Mouse (Mus musculus) limb, embryonic 15.5 days (tissue): ENCODE data around the gene Slc31a2. TPM values are rescaled to one million over a fixed set of nuclear protein-coding genes. Genes with fewer than 3 reads are reported as not detected.

ENCODE experiments used
- ATAC-seq: fragments of 200-750 bp; cut with Nextera tagmentation; 2 replicates; pipeline ENCODE4 v1.8.0; 2017; ENCODE audit warnings: low read depth, moderate TSS enrichment; ENCODE audit not compliant: insufficient number of reproducible peaks, low FRiP score, low TSS enrichment
- H3K27ac ChIP-seq: fragments of 300-500 bp; sonication (generic); 2 replicates; pipeline ENCODE4 v1.5.1; 2015; ENCODE audit warnings: moderate library complexity, mild to moderate bottlenecking, inconsistent platforms
- H3K27me3 ChIP-seq: fragments of 300-500 bp; sonication (generic); 2 replicates; pipeline ENCODE4 v1.6.1; 2015; ENCODE audit warnings: inconsistent platforms
- H3K36me3 ChIP-seq: fragments of 300-500 bp; sonication (generic); 2 replicates; pipeline ENCODE4 v1.6.1; 2015; ENCODE audit warnings: inconsistent platforms
- H3K4me1 ChIP-seq: fragments of 300-500 bp; sonication (generic); 2 replicates; pipeline ENCODE4 v1.6.1; 2015; ENCODE audit warnings: inconsistent platforms
- H3K4me2 ChIP-seq: fragments of 300-500 bp; sonication (generic); 2 replicates; pipeline ENCODE4 v1.6.1; 2015; ENCODE audit warnings: mild to moderate bottlenecking, inconsistent platforms
- H3K4me3 ChIP-seq: fragments of 300-500 bp; sonication (generic); 2 replicates; pipeline ENCODE4 v1.5.1; 2015; ENCODE audit warnings: mild to moderate bottlenecking, inconsistent platforms
- H3K9ac ChIP-seq: fragments of 300-500 bp; sonication (generic); 2 replicates; pipeline ENCODE4 v1.6.1; 2015; ENCODE audit warnings: inconsistent platforms
- H3K9me3 ChIP-seq: fragments of 300-500 bp; sonication (generic); 2 replicates; pipeline ENCODE4 v1.6.1; 2016; ENCODE audit warnings: inconsistent platforms
- WGBS: fragments of 180-500 bp; shearing (Covaris S2); methylation state at CpG from one replicate; pipeline ENCODE4 v1.1.7; 2015; 5-methylcytosine and 5-hydroxymethylcytosine counted together
- polyA plus RNA-seq: library from polyadenylated mRNA; unstranded; fragments of >200 nt; fragmentation: Nextera tagmentation; extraction: Ambion mirVana; gene quantifications from 2 replicates; pipeline ENCODE4 v1.2.1, GENCODE M21; 2015

The Slc31a2 gene
- polyA plus RNA-seq, 1 experiment from 2014 or later = 49.7 TPM

GRCm38 (mm10) chr4:62285576-62285975 is 23.2 kb downstream of the Slc31a2 start:
- no peak for ATAC-seq
- H3K27ac ChIP-seq = no peak overlapping the region
- H3K4me3 ChIP-seq = no peak overlapping the region
- H3K4me1 ChIP-seq = peaks cover 12% of the 10 kb centered on the region
- 68% methylated on average over 8 of the region's 8 CpGs for WGBS
- H3K27me3 ChIP-seq = no peaks in the 10 kb centered on the region
- H3K9ac ChIP-seq = no peak overlapping the region
- H3K36me3 ChIP-seq = peaks cover 5% of the 10 kb centered on the region; the same call in 1 of the 2 replicates
- no peaks in the 10 kb centered on the region for H3K9me3 ChIP-seq
- H3K4me2 ChIP-seq = peak overlapping the region; percentile 76; the same call in 1 of the 2 replicates

- ATAC-seq = peak; percentile 78
- peak overlapping the region; percentile 83 for H3K27ac ChIP-seq
- H3K36me3 ChIP-seq = peaks cover 5% of the 10 kb centered on the region; the same call in 1 of the 2 replicates
- peak overlapping the region; percentile 64 for H3K9ac ChIP-seq
- under 1% methylated on average over 55 of the region's 55 CpGs for WGBS
- H3K4me1 ChIP-seq = peaks cover 12% of the 10 kb centered on the region
- no peaks in the 10 kb centered on the region for H3K27me3 ChIP-seq
- H3K9me3 ChIP-seq = no peaks in the 10 kb centered on the region
- H3K4me2 ChIP-seq = peak overlapping the region; percentile 76
- peak overlapping the region; percentile 81 for H3K4me3 ChIP-seq
These were observed 24.1 kb downstream of the Slc31a2 start for GRCm38 (mm10) chr4:62286257-62286991.

GRCm38 (mm10) chr4:62286992-62287900 is 24.9 kb downstream of the Slc31a2 start:
- Histone ChIP-seq H3K36me3 (peaks cover 5% of the 10 kb centered on the region; the same call in 1 of the 2 replicates), H3K4me1 (peaks cover 12% of the 10 kb centered on the region), H3K27me3 (no peaks in the 10 kb centered on the region), H3K27ac (peak overlapping the region; percentile 83; the same call in 1 of the 2 replicates), H3K9me3 (no peaks in the 10 kb centered on the region), H3K9ac (peak overlapping the region; percentile 64), H3K4me2 (peak overlapping the region; percentile 76), H3K4me3 (peak overlapping the region; percentile 81)
- 11% methylated on average over 12 of the region's 12 CpGs for WGBS
- ATAC-seq = no peak

GRCm38 (mm10) chr4:62289226-62289625 is 26.9 kb downstream of the Slc31a2 start:
- no peak for ATAC-seq
- Histone ChIP-seq H3K4me2 (no peak overlapping the region), H3K27me3 (no peaks in the 10 kb centered on the region), H3K9ac (no peak overlapping the region), H3K4me1 (peaks cover 14% of the 10 kb centered on the region), H3K9me3 (no peaks in the 10 kb centered on the region), H3K27ac (no peak overlapping the region), H3K36me3 (peaks cover 11% of the 10 kb centered on the region; the same call in 1 of the 2 replicates), H3K4me3 (no peak overlapping the region)
- WGBS = 86% methylated on average over 7 of the region's 7 CpGs

- H3K9ac ChIP-seq = no peak overlapping the region
- no peak overlapping the region for H3K4me2 ChIP-seq
- 91% methylated on average over 9 of the region's 9 CpGs for WGBS
- peaks cover 18% of the 10 kb centered on the region; the same call in 1 of the 2 replicates for H3K36me3 ChIP-seq
- peaks cover 14% of the 10 kb centered on the region for H3K4me1 ChIP-seq
- ATAC-seq = no peak
- no peaks in the 10 kb centered on the region for H3K9me3 ChIP-seq
- H3K27me3 ChIP-seq = no peaks in the 10 kb centered on the region
- no peak overlapping the region for H3K4me3 ChIP-seq
- no peak overlapping the region for H3K27ac ChIP-seq
These were observed 28.6 kb downstream of the Slc31a2 start for GRCm38 (mm10) chr4:62290816-62291505.

GRCm38 (mm10) chr4:62292461-62293180 is 30.3 kb downstream of the Slc31a2 start:
- H3K4me3 ChIP-seq = no peak overlapping the region
- H3K9ac ChIP-seq = no peak overlapping the region
- H3K4me2 ChIP-seq = no peak overlapping the region
- no peaks in the 10 kb centered on the region for H3K27me3 ChIP-seq
- H3K9me3 ChIP-seq = no peaks in the 10 kb centered on the region
- H3K4me1 ChIP-seq = peaks cover 7% of the 10 kb centered on the region
- H3K27ac ChIP-seq = no peak overlapping the region
- 54% methylated on average over 8 of the region's 8 CpGs for WGBS
- H3K36me3 ChIP-seq = peaks cover 33% of the 10 kb centered on the region
- ATAC-seq = no peak

GRCm38 (mm10) chr4:62293219-62293861 is 31.0 kb downstream of the Slc31a2 start:
- no peaks in the 10 kb centered on the region for H3K27me3 ChIP-seq
- H3K36me3 ChIP-seq = peaks cover 40% of the 10 kb centered on the region
- no peak overlapping the region for H3K4me3 ChIP-seq
- no peak overlapping the region for H3K9ac ChIP-seq
- H3K27ac ChIP-seq = no peak overlapping the region
- 44% methylated on average over 10 of the region's 10 CpGs for WGBS
- H3K9me3 ChIP-seq = no peaks in the 10 kb centered on the region
- H3K4me1 ChIP-seq = 0 out of 2 replicates have a peak, but pooled peaks cover 2% of the 10 kb centered on the region
- no peak for ATAC-seq
- no peak overlapping the region for H3K4me2 ChIP-seq

GRCm38 (mm10) chr4:62294741-62295140 is 32.4 kb downstream of the Slc31a2 start:
- H3K9me3 ChIP-seq = no peaks in the 10 kb centered on the region
- no peak overlapping the region for H3K9ac ChIP-seq
- 0 out of 2 replicates have a peak, but pooled peaks cover 2% of the 10 kb centered on the region for H3K4me1 ChIP-seq
- 91% methylated on average over 1 of the region's 1 CpGs for WGBS
- peaks cover 52% of the 10 kb centered on the region for H3K36me3 ChIP-seq
- no peak overlapping the region for H3K4me3 ChIP-seq
- no peak for ATAC-seq
- no peak overlapping the region for H3K27ac ChIP-seq
- no peaks in the 10 kb centered on the region for H3K27me3 ChIP-seq
- H3K4me2 ChIP-seq = no peak overlapping the region

GRCm38 (mm10) chr4:62297280-62298130 is 35.1 kb downstream of the Slc31a2 start:
- Histone ChIP-seq H3K4me3 (no peak overlapping the region), H3K4me2 (no peak overlapping the region), H3K9me3 (no peaks in the 10 kb centered on the region), H3K27ac (no peak overlapping the region), H3K27me3 (no peaks in the 10 kb centered on the region), H3K4me1 (0 out of 2 replicates have a peak, but pooled peaks cover 2% of the 10 kb centered on the region), H3K36me3 (peaks cover 75% of the 10 kb centered on the region), H3K9ac (no peak overlapping the region)
- 72% methylated on average over 3 of the region's 3 CpGs for WGBS
- ATAC-seq = no peak

GRCm38 (mm10) chr4:62300001-62300400 is 37.6 kb downstream of the Slc31a2 start:
- Histone ChIP-seq H3K27me3 (no peaks in the 10 kb centered on the region), H3K4me2 (no peak overlapping the region), H3K27ac (no peak overlapping the region), H3K4me1 (no peaks in the 10 kb centered on the region), H3K36me3 (peaks cover 92% of the 10 kb centered on the region), H3K9me3 (no peaks in the 10 kb centered on the region), H3K4me3 (no peak overlapping the region), H3K9ac (no peak overlapping the region)
- no peak for ATAC-seq
- WGBS = 84% methylated on average over 2 of the region's 2 CpGs
